Mouse (Mus musculus) MEL (cell line): ENCODE data around the gene Chmp3. TPM values are rescaled to one million over a fixed set of nuclear protein-coding genes. Genes with fewer than 3 reads are reported as not detected.

Experiments
- DNase-seq: peaks from one replicate; pipeline ENCODE4 v3.0.0; 2011; ENCODE audit warnings: low read depth, low spot score
- H3K27ac ChIP-seq: 2 replicates; pipeline ENCODE4 v1.5.1; 2012; ENCODE audit warnings: low read depth, mild to moderate bottlenecking, control low read depth, low read length, moderate library complexity; ENCODE audit not compliant: control insufficient read depth
- H3K27me3 ChIP-seq, 2 experiments: fragments of 150-350 bp in 1 of 2; sonication (generic) in 1 of 2; 2 replicates each; pipeline ENCODE4 v1.6.1; 2012; ENCODE audit warnings: low read length in 2 of 2, mild to moderate bottlenecking in 2 of 2, improper control_type of control experiment in 1 of 2, moderate library complexity in 1 of 2; ENCODE audit not compliant: insufficient read depth in 2 of 2, control insufficient read depth in 1 of 2
- H3K36me3 ChIP-seq, 2 experiments: 2 replicates each; pipeline ENCODE4 v1.6.1; 2012 to 2014; ENCODE audit warnings: low read length in 2 of 2, improper control_type of control experiment in 1 of 2, inconsistent platforms in 1 of 2, mild to moderate bottlenecking in 1 of 2; ENCODE audit not compliant: insufficient read depth in 2 of 2, control insufficient read depth in 1 of 2
- H3K4me1 ChIP-seq, 2 experiments: fragments of 150-350 bp in 1 of 2; sonication (generic) in 1 of 2; 2 replicates each; pipeline ENCODE4 v1.6.1; 2012; ENCODE audit warnings: low read length in 2 of 2, improper control_type of control experiment in 1 of 2, mild to moderate bottlenecking in 1 of 2; ENCODE audit not compliant: insufficient read depth in 2 of 2, control insufficient read depth in 1 of 2
- H3K4me3 ChIP-seq, 2 experiments: fragments of 150-350 bp in 1 of 2; sonication (generic) in 1 of 2; 2 replicates each; pipeline ENCODE4 v1.5.1; 2012; ENCODE audit warnings: low read depth in 2 of 2, low read length in 2 of 2, mild to moderate bottlenecking in 2 of 2, moderate library complexity in 2 of 2, control low read depth in 1 of 2, improper control_type of control experiment in 1 of 2; ENCODE audit not compliant: control insufficient read depth in 1 of 2, insufficient read depth in 1 of 2
- H3K79me2 ChIP-seq: 2 replicates; pipeline ENCODE4 v1.6.1; 2012; ENCODE audit warnings: mild to moderate bottlenecking, low read length, moderate library complexity; ENCODE audit not compliant: control insufficient read depth, poor library complexity, insufficient read depth
- H3K9ac ChIP-seq: 2 replicates; pipeline ENCODE4 v1.6.1; 2012; ENCODE audit warnings: low read depth, mild to moderate bottlenecking, control low read depth, low read length, moderate library complexity; ENCODE audit not compliant: control insufficient read depth, poor library complexity, severe bottlenecking
- H3K9me3 ChIP-seq: fragments of 150-350 bp; sonication (generic); replicated peaks from 2 replicates; pipeline ENCODE4 v1.6.1; 2012; ENCODE audit warnings: mild to moderate bottlenecking, low read length, improper control_type of control experiment, moderate library complexity; ENCODE audit not compliant: insufficient read depth
- CTCF ChIP-seq, 3 experiments: IDR thresholded peaks in 2 of 3; conservative IDR thresholded peaks in 1 of 3; 2 replicates each; pipeline ENCODE4 v1.5.1; 2011 to 2012; ENCODE audit warnings: low read length in 3 of 3, low read depth in 2 of 3, mild to moderate bottlenecking in 2 of 3, improper control_type of control experiment in 1 of 3, inconsistent platforms in 1 of 3, mixed read lengths in 1 of 3, moderate library complexity in 1 of 3; ENCODE audit not compliant: control insufficient read depth in 1 of 3, insufficient read depth in 1 of 3, poor library complexity in 1 of 3, severe bottlenecking in 1 of 3
- E2F4 ChIP-seq: IDR thresholded peaks from 2 replicates; pipeline ENCODE4 v1.6.1; 2011; ENCODE audit warnings: low read depth, low read length, improper control_type of control experiment, borderline replicate concordance
- ELF1 ChIP-seq: IDR thresholded peaks from 2 replicates; pipeline ENCODE4 v1.6.1; 2014; ENCODE audit warnings: low read depth, mild to moderate bottlenecking, inconsistent platforms, low read length, improper control_type of control experiment, moderate library complexity
- EP300 ChIP-seq, 2 experiments: IDR thresholded peaks; 2 replicates each; pipeline ENCODE4 v1.6.1; 2011; ENCODE audit warnings: improper control_type of control experiment in 2 of 2, low read length in 2 of 2, low read depth in 1 of 2, mild to moderate bottlenecking in 1 of 2
- GATA1 ChIP-seq: IDR thresholded peaks from 2 replicates; pipeline ENCODE4 v1.6.1; 2011; ENCODE audit warnings: low read depth, low read length, improper control_type of control experiment
- JUND ChIP-seq: IDR thresholded peaks from 2 replicates; pipeline ENCODE4 v1.6.1; 2011; ENCODE audit warnings: low read depth, mild to moderate bottlenecking, improper control_type of control experiment, low read length
- MAX ChIP-seq: IDR thresholded peaks from 2 replicates; pipeline ENCODE4 v1.6.1; 2011; ENCODE audit warnings: low read length, improper control_type of control experiment
- MAZ ChIP-seq: IDR thresholded peaks from 2 replicates; pipeline ENCODE4 v1.6.1; 2012; ENCODE audit warnings: low read depth, mild to moderate bottlenecking, inconsistent platforms, low read length, improper control_type of control experiment
- MEF2A ChIP-seq: IDR thresholded peaks from 2 replicates; pipeline ENCODE4 v1.6.1; 2014; ENCODE audit warnings: low read depth, mild to moderate bottlenecking, inconsistent platforms, low read length, improper control_type of control experiment; ENCODE audit not compliant: poor library complexity, insufficient replicate concordance, severe bottlenecking; ENCODE audit errors: extremely low read depth
- MYB ChIP-seq: IDR thresholded peaks from 2 replicates; pipeline ENCODE4 v1.6.1; 2011; ENCODE audit warnings: mild to moderate bottlenecking, low read depth, low read length, improper control_type of control experiment
- MYC ChIP-seq: IDR thresholded peaks from 2 replicates; pipeline ENCODE4 v1.6.1; 2011; ENCODE audit warnings: low read depth, mild to moderate bottlenecking, low read length, improper control_type of control experiment, moderate library complexity
- NRF1 ChIP-seq: IDR thresholded peaks from 2 replicates; pipeline ENCODE4 v1.6.1; 2014; ENCODE audit warnings: low read depth, mild to moderate bottlenecking, inconsistent platforms, low read length, improper control_type of control experiment, moderate library complexity; ENCODE audit not compliant: poor library complexity, insufficient read depth, severe bottlenecking
- POLR2A ChIP-seq, 2 experiments: IDR thresholded peaks; 2 replicates each; pipeline ENCODE4 v1.6.1; 2011 to 2012; ENCODE audit warnings: low read length in 2 of 2, mild to moderate bottlenecking in 2 of 2, control low read depth in 1 of 2, improper control_type of control experiment in 1 of 2, low read depth in 1 of 2, moderate library complexity in 1 of 2; ENCODE audit not compliant: control insufficient read depth in 1 of 2, insufficient read depth in 1 of 2, poor library complexity in 1 of 2
- POLR2AphosphoS2 ChIP-seq: IDR thresholded peaks from 2 replicates; pipeline ENCODE4 v1.6.1; 2011; ENCODE audit warnings: low read length, improper control_type of control experiment
- POLR2AphosphoS5 ChIP-seq: IDR thresholded peaks from 2 replicates; pipeline ENCODE4 v1.6.1; 2012; ENCODE audit warnings: low read depth, borderline replicate concordance, mild to moderate bottlenecking, inconsistent platforms, low read length, moderate library complexity, mixed read lengths
- SIN3A ChIP-seq: IDR thresholded peaks from 2 replicates; pipeline ENCODE4 v1.6.1; 2012; ENCODE audit warnings: low read length, improper control_type of control experiment, inconsistent platforms
- TBP ChIP-seq: IDR thresholded peaks from 2 replicates; pipeline ENCODE4 v1.8.0; 2011; ENCODE audit warnings: low read depth, low read length, improper control_type of control experiment
- TCF12 ChIP-seq: IDR thresholded peaks from 2 replicates; pipeline ENCODE4 v1.6.1; 2014; ENCODE audit warnings: low read depth, mild to moderate bottlenecking, inconsistent platforms, low read length, improper control_type of control experiment, moderate library complexity
- UBTF ChIP-seq: IDR thresholded peaks from 2 replicates; pipeline ENCODE4 v1.6.1; 2012; ENCODE audit warnings: low read depth, mild to moderate bottlenecking, inconsistent platforms, low read length, improper control_type of control experiment, moderate library complexity, borderline replicate concordance; ENCODE audit not compliant: insufficient read depth
- USF1 ChIP-seq: IDR thresholded peaks from 2 replicates; pipeline ENCODE4 v1.6.1; 2014; ENCODE audit warnings: low read depth, mild to moderate bottlenecking, inconsistent platforms, low read length, improper control_type of control experiment, moderate library complexity
- ZKSCAN1 ChIP-seq: IDR thresholded peaks from 2 replicates; pipeline ENCODE4 v1.6.1; 2012; ENCODE audit warnings: low read depth, mild to moderate bottlenecking, inconsistent platforms, low read length, improper control_type of control experiment, moderate library complexity
- ZMIZ1 ChIP-seq: IDR thresholded peaks from 2 replicates; pipeline ENCODE4 v1.6.1; 2012; ENCODE audit warnings: low read depth, mild to moderate bottlenecking, inconsistent platforms, low read length, improper control_type of control experiment, moderate library complexity
- polyA plus RNA-seq, 2 experiments: library from polyadenylated mRNA; stranded (reverse) in 1 of 2; unstranded in 1 of 2; fragments of >175 nt in 1 of 2; fragments of >200 nt in 1 of 2; gene quantifications; 2 replicates each; pipeline versions ENCODE4 v1.2.1 to v1.2.4; 2012; ENCODE audit warnings: low replicate concordance in 2 of 2, low read depth in 1 of 2; ENCODE audit not compliant: insufficient read length in 2 of 2, insufficient read depth in 1 of 2, missing spikeins in 1 of 2
- total RNA-seq: library from RNA; depleted of rRNA; stranded (reverse); fragments of 300-350 nt; gene quantifications from 2 replicates; pipeline ENCODE4 v1.2.3, GENCODE M21; 2012

Chmp3 gene
- total and polyA plus RNA-seq, 3 experiments, result 41.7 to 69.3 TPM; not detected in 1

- H3K9me3 ChIP-seq, result no peaks in the 10 kb centered on the region
- 0 out of 4 replicates have a peak, but pooled peaks cover 0 to 4% of the 10 kb centered on the region in 2 experiments for H3K4me1 ChIP-seq
- H3K36me3 ChIP-seq, result no peaks in the 10 kb centered on the region
- H3K27me3 ChIP-seq, result peaks cover 1 to 4% of the 10 kb centered on the region in 2 experiments; a peak in 1 of 4 replicates
- no peak for TF ChIP-seq ZKSCAN1
- TF ChIP-seq SIN3A, result no peak
- TF ChIP-seq TCF12, result no peak
- TF ChIP-seq ELF1, result no peak
- TF ChIP-seq TBP, result no peak
- no peak for TF ChIP-seq POLR2AphosphoS2
- H3K9ac ChIP-seq, result no peak overlapping the region
- H3K27ac ChIP-seq, result no peak overlapping the region
- no peak for DNase-seq
- H3K4me3 ChIP-seq, result no peak overlapping the region
- no peaks in the 10 kb centered on the region for H3K79me2 ChIP-seq
These were observed 16.5 kb upstream of the Chmp3 start for GRCm38 (mm10) chr6:71527056-71527455.

GRCm38 (mm10) chr6:71527826-71528225, 15.8 kb upstream of the Chmp3 start:
- Histone ChIP-seq H3K27me3 (peaks cover 1 to 4% of the 10 kb centered on the region in 2 experiments; a peak in 1 of 4 replicates), H3K36me3 (no peaks in the 10 kb centered on the region), H3K79me2 (no peaks in the 10 kb centered on the region), H3K4me3 (no peak overlapping the region), H3K4me1 (0 out of 4 replicates have a peak, but pooled peaks cover 0 to 4% of the 10 kb centered on the region in 2 experiments), H3K9me3 (no peaks in the 10 kb centered on the region), H3K9ac (no peak overlapping the region), H3K27ac (no peak overlapping the region)
- no peak for DNase-seq
- TF ChIP-seq CTCF (IDR thresholded peaks at IDR 0.05 in 2 of 3, conservative IDR thresholded peaks at IDR 0.05 in 1 of 3; ENCODE audit: control insufficient read depth in 1 of 3, insufficient read depth in 1 of 3, low read depth in 2 of 3, low read length in 3 of 3, poor library complexity in 1 of 3, severe bottlenecking in 1 of 3) (no peak), TCF12 (no peak), MAZ (no peak), POLR2A (IDR thresholded peaks at IDR 0.05; ENCODE audit: control insufficient read depth in 1 of 2, insufficient read depth in 1 of 2, low read depth in 1 of 2, low read length in 2 of 2, poor library complexity in 1 of 2) (no peak), MYC (no peak), MYB (no peak), POLR2AphosphoS5 (no peak), MAX (no peak), ZMIZ1 (no peak), E2F4 (no peak), NRF1 (no peak), USF1 (no peak), EP300 (IDR thresholded peaks at IDR 0.05; ENCODE audit: low read depth in 1 of 2, low read length in 2 of 2) (no peak), GATA1 (no peak), MEF2A (no peak), JUND (no peak), UBTF (no peak)
